Mouse (Mus musculus): ENCODE data around the gene Sox21.

GRCm38 (mm10) chr14:118202006-118202405 lies 34.8 kb downstream of the Sox21 start:
- TF ChIP-seq CTCF (IDR thresholded peaks at IDR 0.05; ENCODE audit: extremely low read depth, insufficient read length, insufficient replicate concordance, low read depth, low read length) (no peak), POLR2A (IDR thresholded peaks at IDR 0.05; ENCODE audit: low read depth, low read length) (no peak)

All from small intestine, adult 2 months (tissue).